Comparison of ENCODE assay signal across 6 mouse cellular contexts in the genomic region with DNA sequence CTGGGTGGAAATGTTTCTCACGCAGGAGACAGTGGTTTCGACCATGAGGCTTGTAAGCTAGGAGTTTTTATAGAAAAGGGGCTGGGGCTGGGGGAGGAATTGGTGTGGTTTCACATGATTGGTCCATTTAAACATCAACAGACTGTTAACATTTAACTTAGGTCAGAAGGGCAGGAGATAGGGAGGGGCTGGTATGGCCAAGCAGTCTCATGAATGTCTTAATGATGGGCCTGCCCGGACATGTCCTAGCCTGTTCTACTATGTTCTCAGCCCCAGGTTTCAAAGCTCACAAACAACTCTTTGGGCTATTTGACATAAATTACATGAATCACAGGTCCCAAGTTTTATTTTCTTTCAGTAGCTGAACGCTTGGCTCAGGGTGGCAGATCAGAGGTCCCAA.
A peak's percentile ranks its signal among the peaks of the same experiment; 100 is the strongest.
DNase-seq lines count a peak whose midpoint lies in the region; TF ChIP-seq lines count a peak whose summit lies in the region.
"Not testable (repeated sequence)": the region's sequence is repeated elsewhere in the genome, so short reads cannot be mapped to it uniquely, and the experiment has no call there.

No protein-coding gene starts in this region.

- peak overlapping the region; percentile 36; the same call in 1 of the 2 replicates for H3K27ac ChIP-seq in ES-Bruce4 (ENCODE audit: insufficient read depth, low read length)
- H3K27ac ChIP-seq in kidney, adult 2 months (ENCODE audit: insufficient read depth, low read depth, low read length) = not testable (repeated sequence)

- 65% methylated on average over 4 of the region's 4 CpGs for WGBS in kidney, adult 2 months

- not testable (repeated sequence) for TF ChIP-seq POLR2A in ES-Bruce4 (IDR thresholded peaks at IDR 0.05; ENCODE audit: insufficient read depth, low read length); kidney, adult 2 months (IDR thresholded peaks at IDR 0.05; ENCODE audit: low read depth, low read length)

- not testable (repeated sequence) for H3K27me3 ChIP-seq in ES-Bruce4 (ENCODE audit: control insufficient read depth, insufficient read depth, low read length, poor library complexity, severe bottlenecking); kidney, adult 2 months (replicated peaks; ENCODE audit: control insufficient read depth, insufficient read depth, low read length)

- TF ChIP-seq EP300 in ES-Bruce4 (IDR thresholded peaks at IDR 0.05; ENCODE audit: insufficient read depth, low read depth, low read length) = not testable (repeated sequence)

- H3K9ac ChIP-seq in ES-Bruce4 (ENCODE audit: low read depth, poor library complexity, severe bottlenecking) = not testable (repeated sequence)

- TF ChIP-seq CTCF in ES-Bruce4 (IDR thresholded peaks at IDR 0.05; ENCODE audit: low read depth, low read length); kidney, adult 2 months (conservative IDR thresholded peaks at IDR 0.05; ENCODE audit: insufficient read depth, insufficient read length, low read depth, low read length): not testable (repeated sequence)

- H3K4me3 ChIP-seq in ES-Bruce4 (ENCODE audit: low read depth, low read length); kidney, adult 2 months (ENCODE audit: insufficient read depth, low read depth, low read length): not testable (repeated sequence)

- H3K9me3 ChIP-seq in ES-Bruce4 (replicated peaks; ENCODE audit: control insufficient read depth, insufficient read depth, low read length, poor library complexity, severe bottlenecking) = not testable (repeated sequence)

- not testable (repeated sequence) for H3K4me1 ChIP-seq in ES-Bruce4 (ENCODE audit: control insufficient read depth, insufficient read depth, low read length); kidney, adult 2 months (ENCODE audit: control insufficient read depth, insufficient read depth, low read length)

- H3K36me3 ChIP-seq in ES-Bruce4 (ENCODE audit: control insufficient read depth, insufficient read depth, low read length, poor library complexity, severe bottlenecking); kidney, adult 2 months (ENCODE audit: control insufficient read depth, insufficient read depth, low read length): not testable (repeated sequence)

- peak; percentile 18 for DNase-seq in R1 (ENCODE audit: low read depth, low spot score)
- peak; percentile 49 for DNase-seq in kidney, adult 2 months
- peak; percentile 11 to 23 for DNase-seq in kidney, postnatal 36 days
- peak; percentile 27 for DNase-seq in urinary bladder, adult 2 months (ENCODE audit: low spot score)
- DNase-seq in urinary bladder, postnatal 36 days (ENCODE audit: low spot score in 2 of 2) = peak; percentile 42 to 51
